Mouse (Mus musculus): ENCODE data around the gene Usp7. TPM values are rescaled to one million over a fixed set of nuclear protein-coding genes. Genes with fewer than 3 reads are reported as not detected.
A peak's percentile ranks its signal among the peaks of the same experiment; 100 is the strongest.

The Usp7 gene
- total and polyA plus RNA-seq, 3 experiments: 94.2 to 425 (median 101) TPM

- Histone ChIP-seq H3K9ac (ENCODE audit: control insufficient read depth, low read depth, low read length, poor library complexity, severe bottlenecking) (peak within 1 kb of the TSS; percentile 99), H3K27me3 (ENCODE audit: control insufficient read depth in 1 of 2, insufficient read depth in 2 of 2, low read length in 2 of 2) (no peaks in the 10 kb centered on the region), H3K9me3 (replicated peaks; ENCODE audit: insufficient read depth, low read length) (no peaks in the 10 kb centered on the region), H3K79me2 (ENCODE audit: control insufficient read depth, insufficient read depth, low read length, poor library complexity) (peaks cover 31% of the 10 kb centered on the region), H3K27ac (ENCODE audit: control insufficient read depth, low read depth, low read length) (peak within 1 kb of the TSS; percentile 97), H3K36me3 (ENCODE audit: control insufficient read depth in 1 of 2, insufficient read depth in 2 of 2, low read length in 2 of 2) (peaks cover 1 to 16% of the 10 kb centered on the region in 2 experiments; a peak in 3 of 4 replicates), H3K4me3 (ENCODE audit: control insufficient read depth in 1 of 2, insufficient read depth in 1 of 2, low read depth in 2 of 2, low read length in 2 of 2) (peak within 1 kb of the TSS; percentile 98 to 100), H3K4me1 (ENCODE audit: control insufficient read depth in 1 of 2, insufficient read depth in 2 of 2, low read length in 2 of 2) (no peaks in the 10 kb centered on the region)
- peak; percentile 99 for DNase-seq (ENCODE audit: low read depth, low spot score)
- no peak for TF ChIP-seq ZNF384 (IDR thresholded peaks at IDR 0.05; ENCODE audit: low read depth, low read length)
- peak; percentile 72 for TF ChIP-seq MYC (IDR thresholded peaks at IDR 0.05; ENCODE audit: low read depth, low read length)
- no peak for TF ChIP-seq CHD2 (IDR thresholded peaks at IDR 0.05; ENCODE audit: low read length)
- peak; percentile 86 to 95 for TF ChIP-seq POLR2A (IDR thresholded peaks at IDR 0.05; ENCODE audit: control insufficient read depth in 1 of 2, insufficient read depth in 1 of 2, low read depth in 1 of 2, low read length in 2 of 2, poor library complexity in 1 of 2)
- TF ChIP-seq SMC3 (IDR thresholded peaks at IDR 0.05; ENCODE audit: low read depth, low read length): no peak
- TF ChIP-seq MAX (IDR thresholded peaks at IDR 0.05; ENCODE audit: low read length): peak; percentile 93
- TF ChIP-seq MYB (IDR thresholded peaks at IDR 0.05; ENCODE audit: low read depth, low read length): peak; percentile 78
- TF ChIP-seq RAD21 (IDR thresholded peaks at IDR 0.05; ENCODE audit: low read depth, low read length): no peak
- TF ChIP-seq E2F4 (IDR thresholded peaks at IDR 0.05; ENCODE audit: borderline replicate concordance, low read depth, low read length): peak; percentile 87
- TF ChIP-seq TBP (IDR thresholded peaks at IDR 0.05; ENCODE audit: low read depth, low read length): peak; percentile 69; the same call in 1 of the 2 replicates
- peak; percentile 73; the same call in 1 of the 2 replicates for TF ChIP-seq HCFC1 (IDR thresholded peaks at IDR 0.05; ENCODE audit: low read depth, low read length)
- peak; percentile 79 to 85 for TF ChIP-seq USF2 (IDR thresholded peaks at IDR 0.05; ENCODE audit: borderline replicate concordance in 1 of 2, insufficient read depth in 1 of 2, low read depth in 1 of 2, low read length in 2 of 2)
- TF ChIP-seq NRF1 (IDR thresholded peaks at IDR 0.05; ENCODE audit: insufficient read depth, low read depth, low read length, poor library complexity, severe bottlenecking): peak; percentile 79
- TF ChIP-seq SIN3A (IDR thresholded peaks at IDR 0.05; ENCODE audit: low read length): peak; percentile 76
- TF ChIP-seq USF1 (IDR thresholded peaks at IDR 0.05; ENCODE audit: low read depth, low read length): peak; percentile 98
- TF ChIP-seq ZMIZ1 (IDR thresholded peaks at IDR 0.05; ENCODE audit: low read depth, low read length): peak; percentile 91
- TF ChIP-seq NELFE (IDR thresholded peaks at IDR 0.05; ENCODE audit: low read depth, low read length): peak; percentile 87
- TF ChIP-seq MXI1 (IDR thresholded peaks at IDR 0.05; ENCODE audit: low read depth, low read length): peak; percentile 90
- TF ChIP-seq POLR2AphosphoS5 (IDR thresholded peaks at IDR 0.05; ENCODE audit: borderline replicate concordance, low read depth, low read length): peak; percentile 20; the same call in 1 of the 2 replicates
- no peak for TF ChIP-seq GATA1 (IDR thresholded peaks at IDR 0.05; ENCODE audit: low read depth, low read length)
- no peak for TF ChIP-seq CHD1 (IDR thresholded peaks at IDR 0.05; ENCODE audit: low read depth, low read length)
- peak; percentile 65; the same call in 1 of the 2 replicates for TF ChIP-seq TCF12 (IDR thresholded peaks at IDR 0.05; ENCODE audit: low read depth, low read length)
- TF ChIP-seq ETS1 (IDR thresholded peaks at IDR 0.05; ENCODE audit: low read depth, low read length): peak; percentile 65
- peak; percentile 92 for TF ChIP-seq POLR2AphosphoS2 (IDR thresholded peaks at IDR 0.05; ENCODE audit: low read length)
- TF ChIP-seq ELF1 (IDR thresholded peaks at IDR 0.05; ENCODE audit: low read depth, low read length): peak; percentile 75
- TF ChIP-seq MAZ (IDR thresholded peaks at IDR 0.05; ENCODE audit: low read depth, low read length): peak; percentile 98
- no peak for TF ChIP-seq MEF2A (IDR thresholded peaks at IDR 0.05; ENCODE audit: extremely low read depth, insufficient replicate concordance, low read depth, low read length, poor library complexity, severe bottlenecking)
- TF ChIP-seq BHLHE40 (IDR thresholded peaks at IDR 0.05; ENCODE audit: borderline replicate concordance, low read depth, low read length): peak; percentile 94
- TF ChIP-seq CTCF (IDR thresholded peaks at IDR 0.05 in 2 of 3, conservative IDR thresholded peaks at IDR 0.05 in 1 of 3; ENCODE audit: control insufficient read depth in 1 of 3, insufficient read depth in 1 of 3, low read depth in 2 of 3, low read length in 3 of 3, poor library complexity in 1 of 3, severe bottlenecking in 1 of 3): no peak
These were observed 37.7 kb upstream of the Usp7 start, which contains the start of gene 1810013L24Rik for GRCm38 (mm10) chr16:8829564-8830359. TSS of gene 1810013L24Rik (plus strand) at chr16:8830100.

All from MEL (cell line).